In the genomic region with DNA sequence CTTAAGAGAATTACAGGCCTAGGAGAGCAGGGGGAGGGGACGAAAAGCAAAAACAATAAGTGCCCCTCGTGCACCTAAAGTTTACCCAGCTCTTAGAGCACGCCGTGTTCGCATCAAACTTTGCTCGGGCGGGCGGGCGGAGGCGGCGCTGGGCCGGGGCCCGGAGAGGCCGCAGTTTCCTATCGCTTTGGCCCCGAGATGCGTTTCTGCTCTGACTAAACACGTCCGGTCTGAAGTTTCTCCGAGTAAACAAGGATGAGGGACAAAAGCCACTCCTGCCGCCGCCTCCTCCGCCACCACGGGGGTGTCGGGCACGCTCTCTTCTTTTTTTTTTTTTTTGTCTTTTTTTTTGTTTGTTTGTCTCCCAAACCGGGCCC, we compare ENCODE assay signal across 8 mouse cellular contexts. TPM values are rescaled to one million over a fixed set of nuclear protein-coding genes. Genes with fewer than 3 reads are reported as not detected.
DNase-seq lines count a peak whose midpoint lies in the region; ATAC-seq lines count a peak whose summit lies in the region.

No protein-coding gene starts in this region.

- peak overlapping the region; percentile 99 for H3K27ac ChIP-seq in heart, embryonic 11.5 days (ENCODE audit: low read depth, low read length)
- peak overlapping the region; percentile 99 to 100 for H3K27ac ChIP-seq in heart, embryonic 14.5 days (replicated peaks in 1 of 2; ENCODE audit: control insufficient read depth in 1 of 2, insufficient read depth in 1 of 2, low read depth in 2 of 2, low read length in 2 of 2)
- peak overlapping the region; percentile 99 for H3K27ac ChIP-seq in limb, embryonic 11.5 days (replicated peaks; ENCODE audit: low read depth, low read length)
- H3K27ac ChIP-seq in midbrain, embryonic 11.5 days (ENCODE audit: low read depth, low read length), result peak overlapping the region; percentile 94

- no peak for DNase-seq in heart, postnatal 36 days
- DNase-seq in brain, adult 2 months (ENCODE audit: low read depth, low spot score), result peak; percentile 43
- DNase-seq in limb, embryonic 11.5 days (ENCODE audit: low spot score), result no peak
- peak; percentile 93 for DNase-seq in midbrain, embryonic 11.5 days (ENCODE audit: low spot score, missing footprints)
- DNase-seq in frontal cortex, adult 2 months (ENCODE audit: extremely low spot score in 1 of 2, low spot score in 1 of 2), result no peak
- no peak for DNase-seq in left cerebral cortex, adult 18-20 months (ENCODE audit: low spot score in 2 of 2)

- H3K9ac ChIP-seq in heart, embryonic 11.5 days (ENCODE audit: low read depth, low read length), result peak overlapping the region; percentile 100
- peak overlapping the region; percentile 100 for H3K9ac ChIP-seq in heart, embryonic 14.5 days (ENCODE audit: low read length)
- peak overlapping the region; percentile 100 for H3K9ac ChIP-seq in limb, embryonic 11.5 days (ENCODE audit: low read length)
- peak overlapping the region; percentile 94 for H3K9ac ChIP-seq in midbrain, embryonic 11.5 days (ENCODE audit: low read length)

- ATAC-seq in heart, embryonic 11.5 days (replicated peaks; ENCODE audit: insufficient number of reproducible peaks, low FRiP score, low TSS enrichment), result no peak
- ATAC-seq in heart, embryonic 14.5 days (ENCODE audit: insufficient number of reproducible peaks, insufficient read depth, low FRiP score, low read depth), result no peak
- ATAC-seq in limb, embryonic 11.5 days (ENCODE audit: insufficient number of reproducible peaks, low FRiP score, low TSS enrichment, low read depth), result no peak
- ATAC-seq in midbrain, embryonic 11.5 days (ENCODE audit: low FRiP score), result no peak

- no peaks in the 10 kb centered on the region for H3K27me3 ChIP-seq in heart, embryonic 11.5 days (ENCODE audit: control insufficient read depth, insufficient read depth, low read length)
- no peaks in the 10 kb centered on the region for H3K27me3 ChIP-seq in heart, embryonic 14.5 days (ENCODE audit: control insufficient read depth, insufficient read depth, low read length)
- no peaks in the 10 kb centered on the region for H3K27me3 ChIP-seq in limb, embryonic 11.5 days (ENCODE audit: control insufficient read depth, insufficient read depth, low read length)
- no peaks in the 10 kb centered on the region for H3K27me3 ChIP-seq in midbrain, embryonic 11.5 days (ENCODE audit: control insufficient read depth, insufficient read depth, low read length)

- peak overlapping the region; percentile 70 for H3K4me2 ChIP-seq in heart, embryonic 11.5 days
- H3K4me2 ChIP-seq in heart, embryonic 14.5 days (ENCODE audit: low read length), result peak overlapping the region; percentile 67
- peak overlapping the region; percentile 92 for H3K4me2 ChIP-seq in limb, embryonic 11.5 days (ENCODE audit: low read depth, severe bottlenecking)
- peak overlapping the region; percentile 70 for H3K4me2 ChIP-seq in midbrain, embryonic 11.5 days

- intact Hi-C loops in heart, postnatal 36 days (cut with DNase I), result loop anchor here (1.0 to 5.0 kb wide), 8 partner anchors 20 to 286 kb away; partner anchors contain the start of gene Gm42791

- under 1% methylated on average over 27 of the region's 27 CpGs for WGBS in heart, embryonic 11.5 days (ENCODE audit: insufficient replicate concordance)
- under 1% methylated on average over 27 of the region's 27 CpGs for WGBS in heart, embryonic 14.5 days
- 0% methylated on average over 27 of the region's 27 CpGs for WGBS in limb, embryonic 11.5 days
- WGBS in midbrain, embryonic 11.5 days, result under 1% methylated on average over 27 of the region's 27 CpGs

- H3K36me3 ChIP-seq in heart, embryonic 11.5 days (ENCODE audit: control insufficient read depth, insufficient read depth, low read length), result peaks cover 10% of the 10 kb centered on the region
- peaks cover 29% of the 10 kb centered on the region for H3K36me3 ChIP-seq in heart, embryonic 14.5 days (ENCODE audit: control insufficient read depth, insufficient read depth, low read length)
- peaks cover 8% of the 10 kb centered on the region; the same call in 1 of the 2 replicates for H3K36me3 ChIP-seq in limb, embryonic 11.5 days (ENCODE audit: control insufficient read depth, insufficient read depth, low read length)
- peaks cover 3% of the 10 kb centered on the region; the same call in 1 of the 2 replicates for H3K36me3 ChIP-seq in midbrain, embryonic 11.5 days (ENCODE audit: control insufficient read depth, insufficient read depth, low read length)

- no peaks in the 10 kb centered on the region for H3K9me3 ChIP-seq in heart, embryonic 11.5 days (replicated peaks; ENCODE audit: control insufficient read depth, low read length)
- H3K9me3 ChIP-seq in heart, embryonic 14.5 days (ENCODE audit: control insufficient read depth, low read length), result no peaks in the 10 kb centered on the region
- H3K9me3 ChIP-seq in limb, embryonic 11.5 days (ENCODE audit: control insufficient read depth, low read length), result no peaks in the 10 kb centered on the region
- H3K9me3 ChIP-seq in midbrain, embryonic 11.5 days (ENCODE audit: control insufficient read depth, low read length), result no peaks in the 10 kb centered on the region

- H3K4me3 ChIP-seq in heart, embryonic 11.5 days (ENCODE audit: low read depth, low read length), result peak overlapping the region; percentile 86
- peak overlapping the region; percentile 85 to 94 for H3K4me3 ChIP-seq in heart, embryonic 14.5 days (ENCODE audit: control insufficient read depth in 1 of 2, insufficient read depth in 1 of 2, low read depth in 1 of 2, low read length in 2 of 2)
- H3K4me3 ChIP-seq in limb, embryonic 11.5 days (ENCODE audit: low read depth, low read length), result peak overlapping the region; percentile 83
- H3K4me3 ChIP-seq in midbrain, embryonic 11.5 days (ENCODE audit: low read depth, low read length), result peak overlapping the region; percentile 93

- peaks cover 4% of the 10 kb centered on the region; the same call in 1 of the 2 replicates for H3K4me1 ChIP-seq in heart, embryonic 11.5 days (ENCODE audit: control insufficient read depth, insufficient read depth, low read length)
- peaks cover 0 to 8% of the 10 kb centered on the region in 2 experiments; a peak in 2 of 4 replicates for H3K4me1 ChIP-seq in heart, embryonic 14.5 days (ENCODE audit: control insufficient read depth in 2 of 2, insufficient read depth in 2 of 2, low read length in 2 of 2)
- 0 out of 2 replicates have a peak, but pooled peaks cover 7% of the 10 kb centered on the region for H3K4me1 ChIP-seq in limb, embryonic 11.5 days (ENCODE audit: control insufficient read depth, insufficient read depth, low read length)
- peaks cover 7% of the 10 kb centered on the region for H3K4me1 ChIP-seq in midbrain, embryonic 11.5 days (ENCODE audit: control insufficient read depth, insufficient read depth, low read length)

RNA-seq across cellular contexts. Expression of gene Gm42791, which starts 56.2 kb away (rescaled TPM):
- 2.5 TPM in 1 of 2 replicates, not detected in the other for polyA plus RNA-seq in heart, embryonic 11.5 days (2014; fragmentation: Nextera tagmentation; extraction: Ambion mirVana)
- total RNA-seq in heart, postnatal 36 days (2021), result 1 to 10 TPM; 1.1 to 5.5 TPM
- 1.4 TPM in 1 of 2 replicates, not detected in the other for polyA plus RNA-seq in heart, embryonic 14.5 days (2014; fragmentation: Nextera tagmentation; extraction: Ambion mirVana)
- polyA plus RNA-seq in limb, embryonic 11.5 days (2014; fragmentation: Nextera tagmentation; extraction: Ambion mirVana), result 1.9 TPM in 1 of 2 replicates, not detected in the other
- 2.0 TPM in 1 of 2 replicates, not detected in the other for polyA plus RNA-seq in midbrain, embryonic 11.5 days (2014; fragmentation: Nextera tagmentation; extraction: Ambion mirVana)
- polyA plus RNA-seq in frontal cortex, adult 2 months (2012; rRNA removed), result not detected in 2 replicates
- total RNA-seq in left cerebral cortex, adult 18-20 months (2021), result 10 to 100 TPM; 31.6 to 40.1 TPM

Comparison
In these comparisons a context has a peak if more than half of its experiments do, and no peak if none do; other contexts are left out.
1. DNase-seq: peak in brain, adult 2 months (single experiment) and midbrain, embryonic 11.5 days (single experiment); none in heart, postnatal 36 days (0 of 2), limb, embryonic 11.5 days (single experiment), frontal cortex, adult 2 months (0 of 2) and left cerebral cortex, adult 18-20 months (0 of 2).
2. Peak in every context shown above with its lines, with median percentiles within 50 percentile points of each other: H3K27ac ChIP-seq, H3K4me2 ChIP-seq, H3K4me3 ChIP-seq and H3K9ac ChIP-seq.